Mouse (Mus musculus): ENCODE measurements around the gene Cyyr1. TPM values are rescaled to one million over a fixed set of nuclear protein-coding genes. Genes with fewer than 3 reads are reported as not detected.
"Not testable (repeated sequence)": the region's sequence is repeated elsewhere in the genome, so short reads cannot be mapped to it uniquely, and the experiment has no call there.

Cyyr1 gene
- polyA plus RNA-seq (2012), result not detected in 2 replicates

- TF ChIP-seq GATA1 (IDR thresholded peaks at IDR 0.05; ENCODE audit: low read length), result not testable (repeated sequence)
These were observed at the start of gene Cyyr1 for GRCm38 (mm10) chr16:85553297-85553696. Cyyr1 (minus strand) TSS chr16:85553397.

DNA sequence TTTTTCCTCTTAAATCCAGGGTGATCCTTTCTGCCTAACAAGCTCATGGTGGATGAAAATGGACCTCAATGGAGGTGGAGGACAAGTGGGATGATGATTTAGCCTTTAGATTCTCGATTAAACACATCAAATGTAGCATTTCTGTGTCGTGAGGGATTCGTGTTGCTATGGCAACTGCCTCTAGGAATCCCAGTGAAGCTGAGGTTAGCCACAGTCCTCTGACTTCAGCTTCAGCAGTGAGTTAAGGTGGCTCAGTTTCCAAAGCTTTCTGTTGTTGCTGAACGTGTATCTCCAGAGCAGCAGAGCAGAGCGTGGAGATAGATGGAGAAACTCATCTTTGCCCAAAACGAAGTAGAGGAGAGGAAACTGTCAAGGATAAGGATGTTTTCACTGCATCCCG, 35.6 kb upstream of the Cyyr1 start:
- no peak for TF ChIP-seq GATA1 (IDR thresholded peaks at IDR 0.05; ENCODE audit: low read length)

DNA sequence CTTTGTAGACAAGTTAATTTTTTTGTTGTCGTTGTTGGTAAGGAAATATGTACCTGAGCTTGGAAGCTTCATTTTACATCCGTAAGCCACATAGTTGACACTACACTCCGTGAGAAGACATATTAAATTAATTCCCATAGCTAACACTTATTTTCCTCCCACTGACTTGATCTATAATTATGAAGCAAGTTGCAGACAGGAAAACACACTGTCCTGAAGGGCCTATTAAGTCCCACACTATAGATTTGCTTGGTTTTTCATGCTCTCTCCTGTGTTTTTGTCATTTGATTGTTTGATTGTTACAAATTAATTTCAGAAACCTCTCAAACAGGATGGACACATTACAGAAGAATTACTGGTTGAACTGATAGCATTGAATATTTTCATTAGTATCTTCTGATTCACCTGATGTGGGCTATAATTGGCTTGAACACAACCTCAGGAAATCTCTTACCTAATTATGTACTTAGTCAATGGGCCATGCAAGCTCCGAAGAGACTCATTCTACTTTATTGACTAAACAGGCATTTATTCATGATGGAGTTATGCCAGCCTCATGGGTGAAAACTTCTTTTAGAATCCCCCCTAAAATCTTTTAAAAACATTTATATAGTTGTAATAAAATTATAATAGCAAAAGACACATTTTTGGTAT, 34.5 kb upstream of the Cyyr1 start:
- no peak for TF ChIP-seq GATA1 (IDR thresholded peaks at IDR 0.05; ENCODE audit: low read length)

DNA sequence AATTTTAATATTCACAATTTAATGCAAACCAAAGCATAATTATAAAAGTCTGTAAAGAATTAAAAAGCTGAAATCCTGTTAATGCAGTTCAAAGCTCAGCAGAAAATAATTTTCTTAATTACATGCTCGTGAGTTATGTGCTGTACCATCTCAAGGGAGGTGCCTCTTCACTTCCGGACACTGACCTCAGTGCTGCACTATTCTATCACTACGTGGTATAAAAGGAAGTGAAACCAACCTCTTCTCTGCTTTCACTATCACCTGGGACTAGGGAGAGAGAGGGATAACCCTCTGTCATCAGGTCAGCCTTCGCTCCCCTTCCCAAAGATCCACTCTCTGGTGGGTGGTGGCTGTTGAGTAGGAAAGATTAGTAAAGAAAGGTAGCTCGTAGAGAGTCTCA, 13.3 kb upstream of the Cyyr1 start:
- no peak for TF ChIP-seq GATA1 (IDR thresholded peaks at IDR 0.05; ENCODE audit: low read length)

GRCm38 (mm10) chr16:85553838-85554237, 641 bp upstream of the Cyyr1 start:
- no peak for TF ChIP-seq GATA1 (IDR thresholded peaks at IDR 0.05; ENCODE audit: low read length)

- TF ChIP-seq GATA1 (IDR thresholded peaks at IDR 0.05; ENCODE audit: low read length), result no peak
These were observed 3.1 kb downstream of the Cyyr1 start for GRCm38 (mm10) chr16:85549971-85550567.

DNA sequence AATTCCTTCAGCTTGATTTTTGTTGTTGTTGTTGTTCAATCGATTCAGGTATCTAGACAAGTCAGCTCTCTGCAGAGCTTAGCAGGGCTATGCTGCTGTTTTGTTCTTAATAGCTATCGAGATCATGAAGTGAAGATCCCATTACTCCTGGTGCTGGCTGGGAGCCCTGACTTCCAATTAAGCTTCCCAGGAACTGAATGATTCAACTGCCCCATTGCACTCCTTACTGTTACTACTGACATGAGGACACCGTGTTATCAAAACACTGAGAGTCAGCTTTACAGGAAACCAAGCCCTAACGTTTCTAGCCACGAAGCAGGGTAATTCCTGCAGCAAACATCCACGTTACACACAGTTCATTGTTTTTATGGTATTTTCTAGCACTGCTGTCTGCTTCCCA, 6.7 kb downstream of the Cyyr1 start:
- no peak for TF ChIP-seq GATA1 (IDR thresholded peaks at IDR 0.05; ENCODE audit: low read length)

DNA sequence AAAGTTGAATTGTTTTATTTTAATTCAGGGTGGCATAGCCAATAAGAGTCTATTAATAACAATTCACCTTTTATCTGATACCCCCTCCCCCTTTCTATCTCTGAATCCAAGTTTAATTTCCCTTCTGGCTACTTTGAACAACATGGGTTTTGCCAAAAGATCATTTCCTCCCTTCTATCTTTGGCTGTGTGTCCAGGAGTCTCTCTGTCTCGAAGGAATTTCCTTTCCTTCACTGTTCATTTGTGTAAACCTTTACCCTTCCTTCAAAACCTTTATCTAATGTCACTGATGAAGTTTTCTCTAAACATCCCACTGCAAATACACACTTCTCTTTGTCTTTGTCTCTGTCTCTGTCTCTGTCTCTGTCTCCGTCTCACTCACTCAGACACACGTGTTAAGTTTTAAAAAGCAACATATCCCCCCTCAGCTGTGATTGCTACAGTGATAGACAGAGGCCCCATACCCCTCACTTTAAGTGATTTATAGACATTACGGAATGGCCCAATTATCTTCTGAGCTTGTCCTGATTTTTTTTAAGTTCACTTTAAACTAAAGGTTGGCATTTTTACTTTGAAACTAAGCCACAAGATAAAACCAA, 11.4 kb downstream of the Cyyr1 start:
- no peak for TF ChIP-seq GATA1 (IDR thresholded peaks at IDR 0.05; ENCODE audit: low read length)

DNA sequence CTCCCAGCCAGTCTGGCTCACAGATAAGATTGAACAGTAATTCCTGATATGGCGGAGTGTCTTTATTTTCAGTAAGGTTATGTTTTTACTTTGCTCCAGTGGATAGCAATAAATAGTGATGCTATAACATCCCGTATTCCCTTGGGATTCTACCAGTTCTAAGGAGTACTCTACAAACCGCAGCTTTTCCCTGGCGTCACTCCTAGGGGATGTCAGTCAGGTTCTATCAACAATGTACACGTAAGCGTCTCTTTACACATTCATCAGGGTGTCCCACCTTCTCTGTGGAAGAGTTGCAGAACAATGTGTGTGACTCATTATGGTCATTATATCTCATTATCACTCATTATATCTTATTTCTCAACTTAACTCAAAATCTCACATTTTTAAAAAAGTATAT, 12.2 kb downstream of the Cyyr1 start:
- TF ChIP-seq GATA1 (IDR thresholded peaks at IDR 0.05; ENCODE audit: low read length), result no peak

DNA sequence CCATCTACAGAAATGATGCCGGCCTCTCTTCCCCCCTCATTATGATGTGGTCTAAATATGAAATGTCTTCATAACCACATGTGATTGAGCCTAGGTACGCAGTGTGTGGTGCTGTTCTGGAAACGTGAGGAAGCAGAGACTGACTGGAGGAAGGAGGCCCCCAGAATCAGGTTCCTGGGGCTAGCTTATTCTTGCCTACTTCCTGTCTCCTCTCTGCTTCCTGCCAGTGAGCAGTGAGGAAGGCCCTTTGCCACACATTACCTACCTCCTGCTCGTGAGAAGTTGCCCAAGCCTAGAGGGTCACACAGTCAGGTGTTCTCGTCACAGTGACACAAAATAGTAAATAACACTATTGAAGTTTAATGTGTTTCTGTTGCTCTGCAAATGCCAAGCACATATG, 14.8 kb downstream of the Cyyr1 start:
- TF ChIP-seq GATA1 (IDR thresholded peaks at IDR 0.05; ENCODE audit: low read length), result no peak

GRCm38 (mm10) chr16:85536075-85536474, 17.1 kb downstream of the Cyyr1 start:
- TF ChIP-seq GATA1 (IDR thresholded peaks at IDR 0.05; ENCODE audit: low read length), result no peak

- no peak for TF ChIP-seq GATA1 (IDR thresholded peaks at IDR 0.05; ENCODE audit: low read length)
These were observed 25.2 kb downstream of the Cyyr1 start for GRCm38 (mm10) chr16:85527743-85528620.

GRCm38 (mm10) chr16:85524589-85524988, 28.6 kb downstream of the Cyyr1 start:
- TF ChIP-seq GATA1 (IDR thresholded peaks at IDR 0.05; ENCODE audit: low read length), result no peak

DNA sequence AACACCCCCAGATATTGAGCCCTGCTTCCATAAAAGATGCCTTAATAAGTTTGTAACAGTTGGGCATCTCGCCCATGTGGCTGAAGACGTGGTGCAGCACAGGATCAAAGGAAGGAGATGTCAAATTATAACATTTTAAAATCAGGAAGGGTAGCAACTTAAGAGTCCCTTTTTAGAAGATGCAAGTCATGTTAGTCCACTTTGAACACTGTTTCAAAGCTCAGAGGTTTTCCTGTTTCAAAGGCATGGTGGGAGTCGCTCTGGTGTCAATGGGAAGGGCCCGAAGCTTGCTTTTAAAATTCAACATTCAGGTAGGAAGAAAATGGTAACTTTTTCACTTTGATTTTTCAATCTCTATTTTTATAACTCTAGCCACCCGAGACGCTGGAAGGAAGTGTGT, 45.9 kb downstream of the Cyyr1 start:
- TF ChIP-seq GATA1 (IDR thresholded peaks at IDR 0.05; ENCODE audit: low read length), result no peak

- no peak for TF ChIP-seq GATA1 (IDR thresholded peaks at IDR 0.05; ENCODE audit: low read length)
These were observed 48.1 kb downstream of the Cyyr1 start for GRCm38 (mm10) chr16:85505108-85505507.

DNA sequence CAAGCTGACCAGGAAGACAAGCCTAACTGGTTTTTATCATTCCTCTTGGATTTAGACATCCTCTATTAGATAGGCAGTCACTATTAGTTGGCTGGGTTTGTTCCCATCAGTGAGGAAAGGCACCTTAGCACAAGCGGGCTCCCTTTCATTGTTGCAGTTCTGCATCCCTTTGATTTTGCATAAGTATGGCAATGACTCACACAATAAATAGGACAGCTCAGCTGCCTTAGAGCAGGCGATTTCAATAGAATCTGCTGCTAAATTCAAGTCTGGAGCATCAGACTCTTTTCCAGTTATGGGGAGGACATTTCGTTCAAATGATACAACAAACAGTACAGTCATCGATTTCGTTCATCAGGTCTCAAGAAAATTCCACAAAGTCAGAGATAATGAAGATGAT, 49.8 kb downstream of the Cyyr1 start:
- no peak for TF ChIP-seq GATA1 (IDR thresholded peaks at IDR 0.05; ENCODE audit: low read length)
